Mouse (Mus musculus): ENCODE results near the gene Exoc1. TPM values are rescaled to one million over a fixed set of nuclear protein-coding genes. Genes with fewer than 3 reads are reported as not detected.
A peak's percentile ranks its signal among the peaks of the same experiment; 100 is the strongest.

Gene Exoc1
- total and polyA plus RNA-seq, 2 experiments from 2014 or later: 44.3 to 46.1 TPM

DNA sequence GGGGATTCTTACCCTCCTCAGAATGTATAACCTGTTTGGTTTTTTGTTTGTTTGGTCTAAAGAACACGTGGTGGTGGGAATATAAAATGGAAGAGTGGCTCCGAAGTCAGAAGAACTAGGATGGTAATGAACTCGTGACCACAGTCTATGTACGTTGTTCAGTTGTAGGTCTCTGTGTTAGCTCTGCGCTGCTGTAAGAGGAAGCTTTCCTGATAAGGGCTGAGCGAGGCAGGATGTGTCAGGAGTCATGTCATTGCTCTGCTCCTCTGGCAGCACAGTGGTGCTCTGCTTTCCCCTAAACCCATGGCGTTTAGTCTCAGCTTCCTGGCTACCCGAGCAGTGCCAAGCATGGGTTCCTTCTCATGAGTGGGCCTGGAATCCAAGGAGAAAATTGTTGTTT lies 21.3 kb downstream of the Exoc1 start:
- peaks cover 12% of the 10 kb centered on the region; the same call in 1 of the 2 replicates for H3K36me3 ChIP-seq (ENCODE audit: insufficient read depth, low read length)
- ATAC-seq: no peak
- WGBS: 90% methylated on average over 8 of the region's 8 CpGs

DNA sequence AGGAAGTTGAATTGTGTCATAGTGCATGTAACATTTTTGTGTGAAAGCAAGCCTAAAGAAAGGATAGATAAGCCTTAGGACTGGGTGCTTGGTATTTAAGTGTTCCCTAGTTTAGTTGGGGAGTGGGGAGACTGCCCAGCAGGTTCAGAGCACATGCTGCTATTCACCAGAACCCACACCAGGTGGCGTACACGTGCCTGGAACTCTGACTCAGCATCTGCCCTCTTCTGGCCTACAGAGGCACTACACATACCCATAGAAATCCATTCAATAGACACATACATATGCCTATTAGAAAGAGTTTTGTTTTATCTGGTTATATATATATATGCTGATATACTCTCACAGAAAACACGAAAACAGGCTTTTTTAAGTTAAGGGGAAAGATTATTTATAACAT lies 36.2 kb downstream of the Exoc1 start:
- no peak overlapping the region for H3K27ac ChIP-seq
- H3K27me3 ChIP-seq (ENCODE audit: insufficient read depth, low read length): no peaks in the 10 kb centered on the region
- H3K4me1 ChIP-seq (ENCODE audit: insufficient read depth, low read length): no peaks in the 10 kb centered on the region
- no peak overlapping the region for H3K4me2 ChIP-seq (ENCODE audit: low read depth, low read length)
- DNase-seq (ENCODE audit: low spot score) (peak; percentile 80), ATAC-seq (peak; percentile 49; the same call in 1 of the 2 replicates)
- H3K9ac ChIP-seq (replicated peaks; ENCODE audit: low read length): no peak overlapping the region
- peaks cover 46% of the 10 kb centered on the region for H3K36me3 ChIP-seq (ENCODE audit: insufficient read depth, low read length)
- H3K4me3 ChIP-seq (ENCODE audit: low read length): no peak overlapping the region
- no peaks in the 10 kb centered on the region for H3K9me3 ChIP-seq (ENCODE audit: low read length)
- 38% methylated on average over 3 of the region's 3 CpGs for WGBS
- peak; percentile 99 for TF ChIP-seq CTCF (IDR thresholded peaks at IDR 0.05; ENCODE audit: low read depth)

More for the DNA sequence above, 21.3 kb downstream of the Exoc1 start:
- TF ChIP-seq CTCF (IDR thresholded peaks at IDR 0.05; ENCODE audit: low read depth): no peak
- Histone ChIP-seq H3K9me3 (ENCODE audit: low read length) (no peaks in the 10 kb centered on the region), H3K4me2 (ENCODE audit: low read depth, low read length) (no peak overlapping the region), H3K27ac (no peak overlapping the region), H3K27me3 (ENCODE audit: insufficient read depth, low read length) (no peaks in the 10 kb centered on the region), H3K4me3 (ENCODE audit: low read length) (no peak overlapping the region), H3K9ac (replicated peaks; ENCODE audit: low read length) (no peak overlapping the region), H3K4me1 (ENCODE audit: insufficient read depth, low read length) (no peaks in the 10 kb centered on the region)
- DNase-seq (ENCODE audit: low spot score): no peak

DNA sequence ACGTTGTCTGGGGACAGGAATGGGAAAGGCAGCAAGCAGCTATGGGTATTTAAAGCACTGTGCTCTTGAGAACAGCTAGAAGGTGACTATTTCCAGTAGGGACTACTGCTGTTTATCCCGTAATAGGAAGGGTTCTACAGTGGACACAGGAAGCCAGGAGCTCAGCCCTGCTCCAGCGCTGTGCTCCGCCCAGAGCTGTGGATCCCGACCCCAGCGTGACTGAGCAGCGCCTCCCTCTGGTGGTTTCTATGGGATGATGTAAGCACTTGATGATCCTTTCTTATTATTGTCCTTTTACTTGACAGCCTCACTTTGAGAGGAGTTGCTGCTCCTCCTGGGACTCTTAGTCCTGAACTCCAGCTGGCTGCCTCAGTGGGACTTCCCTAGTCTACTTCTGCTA lies 45.1 kb downstream of the Exoc1 start:
- H3K9ac ChIP-seq (replicated peaks; ENCODE audit: low read length): no peak overlapping the region
- no peak overlapping the region for H3K4me2 ChIP-seq (ENCODE audit: low read depth, low read length)
- no peak overlapping the region for H3K4me3 ChIP-seq (ENCODE audit: low read length)
- DNase-seq (ENCODE audit: low spot score): no peak
- ATAC-seq: no peak
- no peaks in the 10 kb centered on the region for H3K9me3 ChIP-seq (ENCODE audit: low read length)
- H3K27ac ChIP-seq: no peak overlapping the region
- H3K27me3 ChIP-seq (ENCODE audit: insufficient read depth, low read length): no peaks in the 10 kb centered on the region
- no peaks in the 10 kb centered on the region for H3K4me1 ChIP-seq (ENCODE audit: insufficient read depth, low read length)
- no peak for TF ChIP-seq CTCF (IDR thresholded peaks at IDR 0.05; ENCODE audit: low read depth)
- WGBS: 74% methylated on average over 7 of the region's 7 CpGs
- peaks cover 18% of the 10 kb centered on the region for H3K36me3 ChIP-seq (ENCODE audit: insufficient read depth, low read length)

DNA sequence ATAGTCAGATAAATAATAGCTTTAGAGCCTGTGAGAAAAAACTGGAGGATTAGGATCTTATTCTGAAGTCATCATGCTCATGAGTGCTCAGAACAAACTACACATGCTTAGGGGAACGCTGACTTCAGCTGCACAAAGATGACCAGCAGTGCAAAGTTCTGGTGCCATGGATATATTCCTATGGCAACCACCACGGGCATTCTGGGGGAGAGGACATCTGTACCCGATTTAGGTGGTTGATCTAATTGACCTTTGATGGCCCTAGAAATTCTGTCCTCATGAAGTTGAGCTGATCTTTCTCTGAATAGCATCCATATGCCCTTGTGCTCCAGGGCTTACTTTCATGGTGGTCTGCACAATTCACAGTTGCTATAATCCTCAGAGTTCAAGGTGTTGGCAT lies 47.9 kb downstream of the Exoc1 start:
- H3K9me3 ChIP-seq (ENCODE audit: low read length): no peaks in the 10 kb centered on the region
- DNase-seq (ENCODE audit: low spot score) (no peak), ATAC-seq (no peak)
- 59% methylated on average over 3 of the region's 3 CpGs for WGBS
- no peak for TF ChIP-seq CTCF (IDR thresholded peaks at IDR 0.05; ENCODE audit: low read depth)
- no peak overlapping the region for H3K4me3 ChIP-seq (ENCODE audit: low read length)
- no peaks in the 10 kb centered on the region for H3K27me3 ChIP-seq (ENCODE audit: insufficient read depth, low read length)
- H3K36me3 ChIP-seq (ENCODE audit: insufficient read depth, low read length): no peaks in the 10 kb centered on the region
- H3K4me1 ChIP-seq (ENCODE audit: insufficient read depth, low read length): no peaks in the 10 kb centered on the region
- no peak overlapping the region for H3K4me2 ChIP-seq (ENCODE audit: low read depth, low read length)
- no peak overlapping the region for H3K27ac ChIP-seq
- H3K9ac ChIP-seq (replicated peaks; ENCODE audit: low read length): no peak overlapping the region

DNA sequence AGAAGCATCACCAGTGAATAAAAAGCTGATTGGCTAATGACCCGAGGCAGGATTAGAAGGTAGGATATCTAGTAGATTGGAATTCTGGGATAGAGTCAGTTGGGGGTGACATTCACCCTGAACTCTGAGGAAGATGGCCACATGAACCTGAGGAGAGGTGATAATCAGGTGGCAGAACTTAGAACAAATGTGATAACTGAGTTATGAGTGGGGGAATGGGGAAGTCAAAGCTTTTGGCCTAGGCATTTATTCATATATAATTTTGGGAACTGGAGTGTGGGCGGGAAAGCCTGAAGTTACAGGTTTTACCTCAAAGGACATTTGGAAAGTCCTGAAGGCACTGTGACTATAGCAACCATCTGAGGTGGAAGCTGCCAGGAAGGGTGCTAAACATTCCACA lies 56.3 kb downstream of the Exoc1 start:
- Histone ChIP-seq H3K9me3 (ENCODE audit: low read length) (no peaks in the 10 kb centered on the region), H3K4me1 (ENCODE audit: insufficient read depth, low read length) (no peaks in the 10 kb centered on the region), H3K27me3 (ENCODE audit: insufficient read depth, low read length) (no peaks in the 10 kb centered on the region), H3K4me3 (ENCODE audit: low read length) (no peak overlapping the region), H3K4me2 (ENCODE audit: low read depth, low read length) (no peak overlapping the region), H3K36me3 (ENCODE audit: insufficient read depth, low read length) (no peaks in the 10 kb centered on the region), H3K27ac (no peak overlapping the region), H3K9ac (replicated peaks; ENCODE audit: low read length) (no peak overlapping the region)
- no peak for ATAC-seq
- WGBS: 90% methylated on average over 2 of the region's 2 CpGs
- TF ChIP-seq CTCF (IDR thresholded peaks at IDR 0.05; ENCODE audit: low read depth): no peak
- no peak for DNase-seq (ENCODE audit: low spot score)

DNA sequence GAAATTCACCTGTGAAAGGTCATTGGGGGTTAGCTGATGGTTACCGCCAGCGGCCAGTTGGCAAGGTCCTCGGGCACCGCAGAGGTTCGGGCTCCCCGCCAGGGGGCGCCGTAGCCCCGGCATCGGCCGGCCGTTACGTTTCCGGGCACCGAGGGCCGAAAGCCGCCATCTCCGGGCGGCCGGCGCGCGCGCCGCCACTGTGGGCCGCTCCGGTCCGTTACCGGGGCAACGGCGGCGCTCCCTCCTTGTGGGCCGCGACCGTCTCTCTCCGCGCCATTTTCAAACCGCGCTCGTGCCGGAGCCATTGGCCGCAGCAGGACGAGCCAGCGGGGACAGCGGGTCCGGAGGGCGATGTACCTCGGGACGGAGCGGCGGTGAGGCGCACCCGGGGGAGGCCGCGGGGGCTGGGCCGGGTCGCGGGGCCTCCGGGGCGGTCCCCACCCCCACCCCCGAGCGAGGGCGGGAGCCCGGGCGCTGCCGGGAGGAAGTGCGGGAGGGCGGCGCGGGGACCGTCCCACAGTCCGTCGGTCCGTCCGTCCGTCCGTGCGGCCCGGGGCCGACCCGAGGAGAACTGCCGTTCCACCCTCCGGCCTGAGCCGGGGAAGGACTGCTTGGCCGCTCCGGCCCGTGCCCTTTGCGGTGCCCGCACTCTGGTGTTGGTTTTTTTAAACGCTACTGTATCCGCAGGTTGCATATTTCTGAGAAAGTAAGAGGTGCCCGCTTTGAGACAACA lies 59.6 kb downstream of the Exoc1 start, which contains the start of gene Cep135:
TSS of gene Cep135 (plus strand) at position 148 of the 733 bp plus-strand sequence.
- no peaks in the 10 kb centered on the region for H3K4me1 ChIP-seq (ENCODE audit: insufficient read depth, low read length)
- H3K4me2 ChIP-seq (ENCODE audit: low read depth, low read length): peak within 1 kb of the TSS; percentile 81
- H3K36me3 ChIP-seq (ENCODE audit: insufficient read depth, low read length): peaks cover 11% of the 10 kb centered on the region; the same call in 1 of the 2 replicates
- H3K27ac ChIP-seq: peak within 1 kb of the TSS; percentile 83
- peak; percentile 99 for ATAC-seq
- peak within 1 kb of the TSS; percentile 88 for H3K4me3 ChIP-seq (ENCODE audit: low read length)
- peak; percentile 95 for DNase-seq (ENCODE audit: low spot score)
- H3K9ac ChIP-seq (replicated peaks; ENCODE audit: low read length): peak within 1 kb of the TSS; percentile 77
- no peaks in the 10 kb centered on the region for H3K27me3 ChIP-seq (ENCODE audit: insufficient read depth, low read length)
- 2% methylated on average over 75 of the region's 92 CpGs for WGBS
- H3K9me3 ChIP-seq (ENCODE audit: low read length): no peaks in the 10 kb centered on the region
- TF ChIP-seq CTCF (IDR thresholded peaks at IDR 0.05; ENCODE audit: low read depth): peak; percentile 72

DNA sequence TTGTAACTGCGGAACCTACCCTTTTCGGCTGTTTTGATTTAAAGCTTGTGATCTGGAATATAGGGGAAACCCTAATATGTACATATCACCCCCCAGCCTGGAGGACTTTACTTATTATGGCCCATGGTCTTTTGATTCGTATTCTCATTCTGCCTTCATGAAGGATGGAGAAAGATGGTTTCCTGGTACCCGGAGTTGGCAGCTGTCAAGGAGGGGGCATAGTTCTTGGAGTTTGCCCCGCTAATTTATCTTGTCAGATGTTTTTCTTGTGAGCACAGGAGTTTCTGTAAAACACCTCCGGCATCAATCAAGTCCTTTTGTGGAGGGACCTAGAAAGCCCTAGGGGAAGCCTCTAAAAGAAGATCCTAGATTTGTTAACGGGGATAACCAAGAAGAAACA lies 60.2 kb downstream of the Exoc1 start:
- Histone ChIP-seq H3K9ac (replicated peaks; ENCODE audit: low read length) (peak overlapping the region; percentile 77), H3K27ac (peak overlapping the region; percentile 83), H3K4me3 (ENCODE audit: low read length) (peak overlapping the region; percentile 88), H3K4me2 (ENCODE audit: low read depth, low read length) (peak overlapping the region; percentile 81), H3K36me3 (ENCODE audit: insufficient read depth, low read length) (peaks cover 11% of the 10 kb centered on the region; the same call in 1 of the 2 replicates), H3K9me3 (ENCODE audit: low read length) (no peaks in the 10 kb centered on the region), H3K4me1 (ENCODE audit: insufficient read depth, low read length) (no peaks in the 10 kb centered on the region), H3K27me3 (ENCODE audit: insufficient read depth, low read length) (no peaks in the 10 kb centered on the region)
- DNase-seq (ENCODE audit: low spot score) (no peak), ATAC-seq (no peak)
- WGBS: 2% methylated on average over 7 of the region's 7 CpGs
- no peak for TF ChIP-seq CTCF (IDR thresholded peaks at IDR 0.05; ENCODE audit: low read depth)
